ENCODE assay signal across 25 mouse cellular contexts in the genomic region with DNA sequence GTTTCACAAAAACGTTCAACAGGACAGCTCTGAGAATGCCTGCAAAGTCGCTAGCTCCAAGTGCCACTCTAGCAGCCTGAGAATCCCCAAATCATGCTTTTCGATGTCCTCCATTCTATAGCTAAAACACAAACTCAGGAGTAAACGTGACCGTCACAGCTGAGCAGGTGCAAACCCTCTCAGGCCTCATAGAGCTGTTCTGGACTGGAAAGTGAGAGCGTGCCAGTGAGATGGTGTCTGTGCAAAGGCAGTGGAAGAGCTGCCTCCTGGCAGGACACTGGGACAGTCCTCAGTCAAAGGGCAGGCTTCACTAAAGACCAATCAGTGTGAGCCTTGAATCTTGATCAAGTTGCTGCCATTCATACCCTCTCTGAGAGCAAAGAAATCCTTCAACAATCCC.
A peak's percentile ranks its signal among the peaks of the same experiment; 100 is the strongest.
DNase-seq lines count a peak whose midpoint lies in the region; ATAC-seq and TF ChIP-seq lines count a peak whose summit lies in the region.
"Had no signal": no experiment of that assay in that cellular context is flagged by ENCODE, and none has a peak within 500 bp of the region (broad histone marks: within the 10 kb centered on the region; RNA-seq: fewer than 3 reads in every experiment).

No protein-coding gene starts in this region.

- no peaks in the 10 kb centered on the region for H3K9me3 ChIP-seq in heart, embryonic 10.5 days
- no peaks in the 10 kb centered on the region for H3K9me3 ChIP-seq in kidney, embryonic 14.5 days (ENCODE audit: control insufficient read depth, low read length)
- H3K9me3 ChIP-seq in kidney, embryonic 16.5 days (ENCODE audit: low read length): no peaks in the 10 kb centered on the region
- no peaks in the 10 kb centered on the region for H3K9me3 ChIP-seq in liver, postnatal 0 days (ENCODE audit: low read length)
- H3K9me3 ChIP-seq: embryonic facial prominence, embryonic 10.5 days; embryonic facial prominence, embryonic 15.5 days; heart, embryonic 12.5 days; hindbrain, embryonic 15.5 days; limb, embryonic 13.5 days; liver, embryonic 13.5 days had no signal

- H3K9ac ChIP-seq in kidney, embryonic 14.5 days (ENCODE audit: low read depth, low read length): no peak overlapping the region
- H3K9ac ChIP-seq in kidney, embryonic 16.5 days (replicated peaks; ENCODE audit: low read length): no peak overlapping the region
- no peak overlapping the region for H3K9ac ChIP-seq in liver, postnatal 0 days (replicated peaks)
- H3K9ac ChIP-seq: embryonic facial prominence, embryonic 15.5 days; heart, embryonic 12.5 days; hindbrain, embryonic 15.5 days; limb, embryonic 13.5 days; liver, embryonic 13.5 days had no signal

- TF ChIP-seq EP300 in liver, postnatal 0 days (IDR thresholded peaks at IDR 0.05; ENCODE audit: low read depth): no peak

- TF ChIP-seq CTCF in liver, postnatal 0 days (IDR thresholded peaks at IDR 0.05; ENCODE audit: low read depth): no peak

- no peak for DNase-seq in heart, embryonic 10.5 days (ENCODE audit: low spot score)
- no peak for DNase-seq in heart, postnatal 10 days
- peak; percentile 65 for DNase-seq in kidney, adult 9 months
- DNase-seq in kidney, postnatal 36 days: peak; percentile 44 to 53
- DNase-seq in liver, postnatal 0 days: no peak
- DNase-seq: B cell, adult 2 months; cerebellum, adult 2 months; cerebellum, postnatal 25 days; gastrocnemius, postnatal 14 days; liver, embryonic 13.5 days; lung, adult 2 months; lung, postnatal 10 days; midbrain, embryonic 14.5 days; right cerebral cortex, postnatal 4 days; thymus, adult 18-20 months; thymus, postnatal 25 days had no signal

- 79% methylated on average over 6 of the region's 6 CpGs for WGBS in heart, embryonic 10.5 days
- WGBS in kidney, embryonic 14.5 days: 75% methylated on average over 6 of the region's 6 CpGs
- WGBS in kidney, embryonic 16.5 days: 65% methylated on average over 6 of the region's 6 CpGs
- 76% methylated on average over 6 of the region's 6 CpGs for WGBS in liver, postnatal 0 days (ENCODE audit: insufficient replicate concordance)

- H3K4me3 ChIP-seq in heart, embryonic 10.5 days: no peak overlapping the region
- H3K4me3 ChIP-seq in kidney, embryonic 14.5 days (ENCODE audit: low read length): no peak overlapping the region
- H3K4me3 ChIP-seq in kidney, embryonic 16.5 days (ENCODE audit: low read length): no peak overlapping the region
- no peak overlapping the region for H3K4me3 ChIP-seq in liver, postnatal 0 days (ENCODE audit: low read depth, low read length)
- H3K4me3 ChIP-seq: embryonic facial prominence, embryonic 10.5 days; embryonic facial prominence, embryonic 15.5 days; heart, embryonic 12.5 days; hindbrain, embryonic 15.5 days; limb, embryonic 13.5 days; liver, embryonic 13.5 days had no signal

- intact Hi-C loops in heart, postnatal 10 days (cut with DNase I): no loop called here

- 0 out of 2 replicates have a peak overlapping the region, but pooled peaks have one; percentile 22 for H3K27ac ChIP-seq in heart, embryonic 10.5 days
- H3K27ac ChIP-seq in kidney, embryonic 14.5 days (ENCODE audit: low read depth, low read length): no peak overlapping the region
- peak overlapping the region; percentile 26 for H3K27ac ChIP-seq in kidney, embryonic 16.5 days (ENCODE audit: low read length)
- no peak overlapping the region for H3K27ac ChIP-seq in liver, postnatal 0 days (ENCODE audit: low read depth)
- H3K27ac ChIP-seq: embryonic facial prominence, embryonic 10.5 days; embryonic facial prominence, embryonic 15.5 days; hindbrain, embryonic 15.5 days; limb, embryonic 13.5 days; liver, embryonic 13.5 days; macrophage; stomach, postnatal 0 days had no signal

- H3K4me1 ChIP-seq in heart, embryonic 10.5 days: peaks cover 29% of the 10 kb centered on the region
- no peaks in the 10 kb centered on the region for H3K4me1 ChIP-seq in kidney, embryonic 14.5 days (ENCODE audit: control insufficient read depth, insufficient read depth, low read length)
- peaks cover 41% of the 10 kb centered on the region for H3K4me1 ChIP-seq in kidney, embryonic 16.5 days (ENCODE audit: insufficient read depth, low read length)
- peaks cover 13% of the 10 kb centered on the region for H3K4me1 ChIP-seq in liver, postnatal 0 days (ENCODE audit: insufficient read depth)
- H3K4me1 ChIP-seq: embryonic facial prominence, embryonic 15.5 days; liver, embryonic 13.5 days had no signal

- no peak; the same call in 1 of the 2 replicates for ATAC-seq in kidney, embryonic 14.5 days (ENCODE audit: low FRiP score, low TSS enrichment)
- ATAC-seq in kidney, embryonic 16.5 days (ENCODE audit: low FRiP score, low TSS enrichment): 0 out of 2 replicates have a peak, but pooled peaks have one; percentile 39
- no peak for ATAC-seq in liver, postnatal 0 days

- no peak overlapping the region for H3K4me2 ChIP-seq in kidney, embryonic 14.5 days (replicated peaks; ENCODE audit: low read depth, low read length)
- H3K4me2 ChIP-seq in kidney, embryonic 16.5 days (replicated peaks; ENCODE audit: low read depth, low read length): no peak overlapping the region
- no peak overlapping the region for H3K4me2 ChIP-seq in liver, postnatal 0 days (ENCODE audit: low read depth, low read length)
- H3K4me2 ChIP-seq: embryonic facial prominence, embryonic 15.5 days; heart, embryonic 12.5 days; hindbrain, embryonic 15.5 days; limb, embryonic 13.5 days; liver, embryonic 13.5 days had no signal

- no peaks in the 10 kb centered on the region for H3K27me3 ChIP-seq in heart, embryonic 10.5 days (ENCODE audit: insufficient read depth, poor library complexity, severe bottlenecking)
- no peaks in the 10 kb centered on the region for H3K27me3 ChIP-seq in kidney, embryonic 14.5 days (ENCODE audit: control insufficient read depth, insufficient read depth, low read length)
- no peaks in the 10 kb centered on the region for H3K27me3 ChIP-seq in kidney, embryonic 16.5 days (ENCODE audit: insufficient read depth, low read length)
- H3K27me3 ChIP-seq in liver, postnatal 0 days (ENCODE audit: insufficient read depth, low read length): no peaks in the 10 kb centered on the region
- H3K27me3 ChIP-seq: embryonic facial prominence, embryonic 15.5 days; heart, embryonic 12.5 days; hindbrain, embryonic 15.5 days; limb, embryonic 13.5 days; liver, embryonic 13.5 days had no signal

- no peaks in the 10 kb centered on the region for H3K36me3 ChIP-seq in heart, embryonic 10.5 days
- no peaks in the 10 kb centered on the region for H3K36me3 ChIP-seq in kidney, embryonic 14.5 days (ENCODE audit: control insufficient read depth, insufficient read depth, low read length)
- H3K36me3 ChIP-seq in kidney, embryonic 16.5 days (ENCODE audit: insufficient read depth, low read length): no peaks in the 10 kb centered on the region
- H3K36me3 ChIP-seq in liver, postnatal 0 days (replicated peaks; ENCODE audit: insufficient read depth, low read length): no peaks in the 10 kb centered on the region
- H3K36me3 ChIP-seq: embryonic facial prominence, embryonic 10.5 days; embryonic facial prominence, embryonic 15.5 days; heart, embryonic 12.5 days; hindbrain, embryonic 15.5 days; limb, embryonic 13.5 days; liver, embryonic 13.5 days had no signal

Comparison
In these comparisons a context has a peak if more than half of its experiments do, and no peak if none do; other contexts are left out.
1. H3K27ac ChIP-seq: peak in heart, embryonic 10.5 days (single experiment) and kidney, embryonic 16.5 days (single experiment); none in kidney, embryonic 14.5 days (single experiment) and liver, postnatal 0 days (single experiment).
2. DNase-seq: peak in kidney, adult 9 months (single experiment) and kidney, postnatal 36 days (2 of 2); none in heart, embryonic 10.5 days (single experiment), heart, postnatal 10 days (0 of 2) and liver, postnatal 0 days (single experiment).